Mouse (Mus musculus) stomach, postnatal 0 days (tissue): ENCODE data around the gene Nkiras2. TPM values are rescaled to one million over a fixed set of nuclear protein-coding genes. Genes with fewer than 3 reads are reported as not detected.
A peak's percentile ranks its signal among the peaks of the same experiment; 100 is the strongest.

Source experiments
- ATAC-seq: fragments of 200-750 bp; cut with Nextera tagmentation; 2 replicates; pipeline ENCODE4 v1.8.0; 2017; ENCODE audit not compliant: low FRiP score, low TSS enrichment
- DNase-seq: peaks from one replicate; pipeline ENCODE4 v3.0.0-alpha.2; 2016; ENCODE audit warnings: low spot score
- H3K27ac ChIP-seq: fragments of 300-500 bp; sonication (generic); replicated peaks from 2 replicates; pipeline ENCODE4 v1.5.1; 2014; ENCODE audit warnings: mild to moderate bottlenecking, control low read depth
- H3K27me3 ChIP-seq: fragments of 300-500 bp; sonication (generic); 2 replicates; pipeline ENCODE4 v1.6.1; 2014; ENCODE audit warnings: low read length; ENCODE audit not compliant: control insufficient read depth, insufficient read depth
- H3K36me3 ChIP-seq: fragments of 300-500 bp; sonication (generic); 2 replicates; pipeline ENCODE4 v1.6.1; 2014; ENCODE audit warnings: low read length, mixed read lengths; ENCODE audit not compliant: control insufficient read depth, insufficient read depth
- H3K4me1 ChIP-seq: fragments of 300-500 bp; sonication (generic); replicated peaks from 2 replicates; pipeline ENCODE4 v1.6.1; 2014; ENCODE audit warnings: antibody characterized with exemption; ENCODE audit not compliant: control insufficient read depth, insufficient read depth
- H3K4me2 ChIP-seq: fragments of 300-500 bp; sonication (generic); replicated peaks from 2 replicates; pipeline ENCODE4 v1.6.1; 2014; ENCODE audit warnings: low read depth, mild to moderate bottlenecking, control low read depth, moderate library complexity
- H3K4me3 ChIP-seq: fragments of 300-500 bp; sonication (generic); 2 replicates; pipeline ENCODE4 v1.5.1; 2014; ENCODE audit warnings: low read depth, low read length, control low read depth
- H3K9ac ChIP-seq: fragments of 300-500 bp; sonication (generic); 2 replicates; pipeline ENCODE4 v1.6.1; 2014; ENCODE audit warnings: mild to moderate bottlenecking, low read length, control low read depth, mixed read lengths
- H3K9me3 ChIP-seq: fragments of 300-500 bp; sonication (generic); 2 replicates; pipeline ENCODE4 v1.6.1; 2016; ENCODE audit warnings: low read length; ENCODE audit not compliant: control insufficient read depth
- CTCF ChIP-seq: IDR thresholded peaks from 2 replicates; pipeline ENCODE4 v1.5.1; 2016; ENCODE audit warnings: antibody characterized with exemption, low read depth, mild to moderate bottlenecking, moderate library complexity
- EP300 ChIP-seq: optimal IDR thresholded peaks from 2 replicates; pipeline ENCODE3; 2016; ENCODE audit warnings: antibody characterized with exemption
- WGBS: fragments of 180-500 bp; shearing (Covaris S2); extraction: QIAGEN DNeasy Blood & Tissue Kit; methylation state at CpG from one replicate; pipeline ENCODE4 v1.1.7; 2014; 5-methylcytosine and 5-hydroxymethylcytosine counted together
- polyA plus RNA-seq: library from polyadenylated mRNA; unstranded; fragments of >200 nt; fragmentation: Nextera tagmentation; extraction: Ambion mirVana; gene quantifications from 2 replicates; pipeline ENCODE4 v1.2.1, GENCODE M21; 2015

Gene Nkiras2
- polyA plus RNA-seq, 1 experiment from 2014 or later, result 59.0 TPM

DNA sequence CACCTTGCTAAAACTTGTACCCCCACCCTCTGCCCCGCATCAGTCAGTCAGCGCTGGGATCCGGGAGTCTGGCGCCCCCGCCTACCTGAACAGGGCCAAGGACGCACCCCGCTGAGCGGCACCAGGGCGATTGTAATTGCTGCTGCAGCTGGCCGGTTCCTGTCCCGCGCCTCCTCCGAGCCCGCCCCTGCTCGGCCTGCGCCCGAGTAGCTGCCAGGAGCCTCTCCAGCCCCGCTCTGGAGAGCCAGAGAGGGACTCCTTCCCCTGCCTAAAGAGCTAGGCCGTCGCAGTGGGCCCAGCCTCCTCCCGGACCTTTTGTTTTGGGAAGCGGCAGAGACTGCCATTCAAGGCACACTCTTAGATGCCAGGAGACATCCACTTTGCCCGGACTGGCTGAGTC, 54.1 kb downstream of the Nkiras2 start:
- Histone ChIP-seq H3K36me3 (no peaks in the 10 kb centered on the region), H3K9ac (peak overlapping the region; percentile 47), H3K4me1 (no peaks in the 10 kb centered on the region), H3K9me3 (no peaks in the 10 kb centered on the region), H3K27me3 (no peaks in the 10 kb centered on the region), H3K4me3 (peak overlapping the region; percentile 17), H3K4me2 (peak overlapping the region; percentile 31), H3K27ac (no peak overlapping the region)
- ATAC-seq (peak; percentile 61), DNase-seq (peak; percentile 42)
- WGBS, result 4% methylated on average over 23 of the region's 23 CpGs
- TF ChIP-seq CTCF (no peak), EP300 (no peak)

Other genes starting within 250 kb of the Nkiras2 start
- 234 and 259 TPM in 2 replicates for gene Jup, start 221.5 kb upstream of the Nkiras2 start, polyA plus RNA-seq
- 40.6 and 43.2 TPM in 2 replicates for gene P3h4, start 204.4 kb upstream of the Nkiras2 start, polyA plus RNA-seq
- gene Fkbp10, start 203.5 kb upstream of the Nkiras2 start, polyA plus RNA-seq, result 59.5 and 62.1 TPM in 2 replicates
- 69.6 and 70.7 TPM in 2 replicates for gene Nt5c3b, start 177.4 kb upstream of the Nkiras2 start, polyA plus RNA-seq
- gene Klhl10, start 177.3 kb upstream of the Nkiras2 start, polyA plus RNA-seq, result 0.16 and 0.22 TPM in 2 replicates
- 2.6 and 3.3 TPM in 2 replicates for gene Klhl11, start 146.5 kb upstream of the Nkiras2 start, polyA plus RNA-seq
- 70.3 and 70.6 TPM in 2 replicates for gene Acly, start 91.2 kb upstream of the Nkiras2 start, polyA plus RNA-seq
- gene Ttc25, start 73.6 kb upstream of the Nkiras2 start, polyA plus RNA-seq, result 0.17 and 0.33 TPM in 2 replicates
- gene Cnp, start 44.3 kb upstream of the Nkiras2 start, polyA plus RNA-seq, result 23.5 and 25.7 TPM in 2 replicates
- 91.9 and 96.1 TPM in 2 replicates for gene Dnajc7, start 924 bp downstream of the Nkiras2 start, polyA plus RNA-seq
- 0.18 and 0.34 TPM in 2 replicates for gene Zfp385c, start 73.2 kb downstream of the Nkiras2 start, polyA plus RNA-seq
- gene Dhx58, start 85.0 kb downstream of the Nkiras2 start, polyA plus RNA-seq, result 2.6 and 2.9 TPM in 2 replicates
- gene Kat2a, start 93.2 kb downstream of the Nkiras2 start, polyA plus RNA-seq, result 24.6 and 27.2 TPM in 2 replicates
- 0.13 and 0.22 TPM in 2 replicates for gene Hspb9, start 94.6 kb downstream of the Nkiras2 start, polyA plus RNA-seq
- gene Rab5c, start 119.0 kb downstream of the Nkiras2 start, polyA plus RNA-seq, result 18.4 and 22.0 TPM in 2 replicates
- 0.06 TPM in 2 replicates for gene Kcnh4, start 140.7 kb downstream of the Nkiras2 start, polyA plus RNA-seq
- gene Hcrt, start 143.7 kb downstream of the Nkiras2 start, polyA plus RNA-seq, result not detected in 2 replicates
- 3.6 and 3.9 TPM in 2 replicates for gene Ghdc, start 151.7 kb downstream of the Nkiras2 start, polyA plus RNA-seq
- gene Stat5b, start 231.5 kb downstream of the Nkiras2 start, polyA plus RNA-seq, result 16.1 and 17.3 TPM in 2 replicates
- 13.0 and 13.5 TPM in 2 replicates for gene Stat5a, start 240.1 kb downstream of the Nkiras2 start, polyA plus RNA-seq